Comparison of ENCODE assay signal across 19 mouse cellular contexts in genomic region chr5:30119163-30119562, GRCm38 (mm10). TPM values are rescaled to one million over a fixed set of nuclear protein-coding genes. Genes with fewer than 3 reads are reported as not detected.
"Had no signal": no experiment of that assay in that cellular context is flagged by ENCODE, and none has a peak within 500 bp of the region (broad histone marks: within the 10 kb centered on the region; RNA-seq: fewer than 3 reads in every experiment).

No protein-coding gene starts in this region.

- H3K27ac ChIP-seq: hindbrain, postnatal 0 days; limb, embryonic 15.5 days; liver, embryonic 12.5 days; macrophage; neural tube, embryonic 12.5 days had no signal

- DNase-seq: layer of hippocampus, adult 9-11 months; layer of hippocampus, postnatal 36 days; lung, embryonic 14.5 days; lung, postnatal 14 days; midbrain, embryonic 14.5 days; thymus, adult 18-20 months; thymus, postnatal 14 days had no signal

- H3K4me3 ChIP-seq: limb, embryonic 15.5 days; liver, embryonic 12.5 days; myocyte; neural tube, embryonic 12.5 days had no signal

- H3K4me2 ChIP-seq: limb, embryonic 15.5 days; liver, embryonic 12.5 days; lung, embryonic 14.5 days; neural tube, embryonic 12.5 days had no signal

- H3K9me3 ChIP-seq: limb, embryonic 15.5 days; liver, embryonic 12.5 days; neural tube, embryonic 12.5 days had no signal

- ATAC-seq: hindbrain, postnatal 0 days; liver, embryonic 12.5 days had no signal

- H3K9ac ChIP-seq: limb, embryonic 15.5 days; liver, embryonic 12.5 days; lung, embryonic 14.5 days; neural tube, embryonic 12.5 days had no signal

RNA-seq across cellular contexts. Expression of gene 3110082J24Rik, which starts 13.3 kb away (rescaled TPM):
- total RNA-seq: megakaryocyte-erythroid progenitor cell, adult 5-6 weeks; neutrophil, adult 5-6 weeks had no signal
- polyA plus RNA-seq: intestine, embryonic 14.5 days; limb, embryonic 11.5 days; limb, embryonic 15.5 days; liver, embryonic 12.5 days; liver, embryonic 16.5 days; lung, embryonic 14.5 days; macrophage; stomach, embryonic 14.5 days had no signal

RNA-seq across cellular contexts. Expression of gene Garem2, which starts 14.2 kb away (rescaled TPM):
- total RNA-seq: neutrophil, adult 5-6 weeks had no signal
- polyA plus RNA-seq: macrophage had no signal
